Mouse (Mus musculus): ENCODE measurements at regions not wholly inside any gene's neighbourhood (a gene's known extent, or its start where the extent isn't known, plus 50 kb on each side); places are given as distances from the start of the nearest gene placed in this dataset.

DNA sequence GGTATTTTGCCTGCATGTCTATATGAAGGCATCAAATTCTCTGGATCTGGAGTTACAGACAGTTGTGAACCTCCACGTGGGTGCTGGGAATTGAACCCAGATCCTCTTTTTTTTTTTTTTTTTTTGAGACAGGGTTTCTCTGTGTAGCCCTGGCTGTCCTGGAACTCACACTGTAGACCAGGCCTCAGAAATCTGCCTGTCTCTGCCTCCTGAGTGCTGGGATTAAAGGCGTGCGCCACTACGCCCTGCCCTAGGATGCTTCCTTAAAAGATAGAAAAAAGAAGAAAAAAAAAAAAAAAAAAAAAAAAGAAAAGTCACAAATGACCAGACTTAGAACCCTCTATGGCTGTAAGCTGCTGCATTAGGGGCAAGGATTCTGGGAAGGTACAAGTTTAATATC lies 111.6 kb downstream of the Sox2 start:
- no peaks in the 10 kb centered on the region for H3K9me3 ChIP-seq (ENCODE audit: control insufficient read depth, low read length)
- no peak overlapping the region for H3K4me2 ChIP-seq (ENCODE audit: low read depth)
- ATAC-seq (ENCODE audit: insufficient read depth) (no peak), DNase-seq (ENCODE audit: low read depth in 3 of 3, low spot score in 3 of 3) (no peak)
- no peak overlapping the region for H3K4me3 ChIP-seq (ENCODE audit: insufficient read depth in 1 of 2, low read depth in 2 of 2, low read length in 2 of 2)
- H3K9ac ChIP-seq (replicated peaks), result no peak overlapping the region
- TF ChIP-seq EP300 (IDR thresholded peaks at IDR 0.05; ENCODE audit: low read depth), result no peak
- no peak for TF ChIP-seq CTCF (IDR thresholded peaks at IDR 0.05; ENCODE audit: low read depth)
- no peaks in the 10 kb centered on the region for H3K4me1 ChIP-seq (replicated peaks; ENCODE audit: control insufficient read depth in 2 of 2, insufficient read depth in 2 of 2, low read length in 1 of 2)
- no peaks in the 10 kb centered on the region for H3K36me3 ChIP-seq (replicated peaks; ENCODE audit: control insufficient read depth, insufficient read depth, low read depth)
- 73% methylated on average over 4 of the region's 4 CpGs for WGBS (ENCODE audit: insufficient replicate concordance)
- H3K27me3 ChIP-seq (ENCODE audit: control insufficient read depth, insufficient read depth, low read length), result no peaks in the 10 kb centered on the region
- no peak overlapping the region for H3K27ac ChIP-seq

DNA sequence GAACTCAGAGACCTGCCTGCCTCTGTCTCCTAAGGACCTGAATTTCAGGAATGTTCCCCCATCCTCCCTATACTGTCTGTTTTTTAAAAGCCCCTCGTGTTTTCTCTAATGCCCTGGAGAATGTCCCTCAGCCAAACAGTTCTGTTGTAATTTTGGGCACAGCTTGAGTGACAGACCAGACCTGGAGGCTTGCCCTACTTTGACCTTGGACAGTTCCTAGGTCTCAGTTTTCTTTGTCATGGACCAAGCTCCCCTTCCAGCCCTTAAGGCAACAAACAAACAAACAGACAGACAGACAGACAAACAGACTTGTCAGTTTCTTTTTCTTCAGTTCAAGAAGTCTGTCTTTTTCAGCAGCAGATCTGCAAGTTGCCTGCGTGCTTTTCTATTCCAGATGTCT lies 114.4 kb downstream of the Sox2 start:
- WGBS (ENCODE audit: insufficient replicate concordance), result 46% methylated on average over 2 of the region's 2 CpGs
- Histone ChIP-seq H3K27me3 (ENCODE audit: control insufficient read depth, insufficient read depth, low read length) (no peaks in the 10 kb centered on the region), H3K36me3 (replicated peaks; ENCODE audit: control insufficient read depth, insufficient read depth, low read depth) (no peaks in the 10 kb centered on the region), H3K9ac (replicated peaks) (no peak overlapping the region), H3K4me2 (ENCODE audit: low read depth) (no peak overlapping the region), H3K9me3 (ENCODE audit: control insufficient read depth, low read length) (no peaks in the 10 kb centered on the region), H3K4me3 (ENCODE audit: insufficient read depth in 1 of 2, low read depth in 2 of 2, low read length in 2 of 2) (no peak overlapping the region), H3K4me1 (replicated peaks; ENCODE audit: control insufficient read depth in 2 of 2, insufficient read depth in 2 of 2, low read length in 1 of 2) (no peaks in the 10 kb centered on the region), H3K27ac (no peak overlapping the region)
- ATAC-seq (ENCODE audit: insufficient read depth) (no peak), DNase-seq (ENCODE audit: low read depth in 3 of 3, low spot score in 3 of 3) (no peak)
- no peak for TF ChIP-seq CTCF (IDR thresholded peaks at IDR 0.05; ENCODE audit: low read depth)
- no peak for TF ChIP-seq EP300 (IDR thresholded peaks at IDR 0.05; ENCODE audit: low read depth)

DNA sequence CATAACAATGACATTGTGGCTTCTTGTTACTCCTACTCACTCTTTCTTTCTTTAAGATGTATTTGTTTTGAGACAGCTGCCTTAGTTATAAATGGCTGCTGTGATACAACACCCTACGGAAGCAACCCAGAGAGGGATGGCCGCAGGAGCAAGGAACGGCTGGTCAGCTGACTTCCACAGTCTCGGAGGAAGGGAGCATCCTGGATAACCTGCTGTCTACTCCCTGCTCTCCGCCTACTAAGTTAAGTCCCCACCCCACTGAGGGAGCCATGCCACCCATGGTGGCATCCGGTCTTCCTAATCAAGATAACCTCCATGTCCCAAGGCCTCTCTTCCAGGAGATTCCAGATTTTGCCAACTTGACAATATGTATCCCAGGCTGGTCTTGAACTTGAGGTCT lies 114.9 kb downstream of the Sox2 start:
- no peak overlapping the region for H3K27ac ChIP-seq
- no peaks in the 10 kb centered on the region for H3K27me3 ChIP-seq (ENCODE audit: control insufficient read depth, insufficient read depth, low read length)
- no peaks in the 10 kb centered on the region for H3K36me3 ChIP-seq (replicated peaks; ENCODE audit: control insufficient read depth, insufficient read depth, low read depth)
- no peaks in the 10 kb centered on the region for H3K9me3 ChIP-seq (ENCODE audit: control insufficient read depth, low read length)
- H3K4me3 ChIP-seq (ENCODE audit: insufficient read depth in 1 of 2, low read depth in 2 of 2, low read length in 2 of 2), result no peak overlapping the region
- no peak for TF ChIP-seq EP300 (IDR thresholded peaks at IDR 0.05; ENCODE audit: low read depth)
- TF ChIP-seq CTCF (IDR thresholded peaks at IDR 0.05; ENCODE audit: low read depth), result no peak
- DNase-seq (ENCODE audit: low read depth in 3 of 3, low spot score in 3 of 3), result no peak
- no peak for ATAC-seq (ENCODE audit: insufficient read depth)
- H3K9ac ChIP-seq (replicated peaks), result no peak overlapping the region
- no peaks in the 10 kb centered on the region for H3K4me1 ChIP-seq (replicated peaks; ENCODE audit: control insufficient read depth in 2 of 2, insufficient read depth in 2 of 2, low read length in 1 of 2)
- H3K4me2 ChIP-seq (ENCODE audit: low read depth), result no peak overlapping the region
- WGBS (ENCODE audit: insufficient replicate concordance), result 68% methylated on average over 6 of the region's 6 CpGs

DNA sequence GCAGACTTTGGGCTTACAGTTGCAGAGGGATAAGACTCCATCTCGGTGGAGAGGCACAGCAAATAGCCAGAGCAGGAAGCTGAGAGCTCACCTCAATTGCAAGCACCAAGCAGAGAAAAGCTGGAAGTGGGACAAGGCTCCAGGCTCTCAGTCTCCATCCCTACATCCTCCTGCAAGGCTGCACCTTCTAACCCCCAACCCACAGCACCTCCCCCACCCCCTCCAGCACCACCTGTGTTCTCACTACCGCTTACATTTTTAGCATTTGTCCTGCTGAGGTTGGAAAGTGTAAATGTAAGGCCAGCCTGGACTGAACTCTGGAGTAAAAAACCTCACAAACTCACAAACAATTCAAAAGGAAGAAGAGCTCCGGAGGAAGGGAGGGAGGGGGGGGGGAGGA lies 119.6 kb downstream of the Sox2 start:
- TF ChIP-seq CTCF (IDR thresholded peaks at IDR 0.05; ENCODE audit: low read depth) (no peak), EP300 (IDR thresholded peaks at IDR 0.05; ENCODE audit: low read depth) (no peak)
- WGBS (ENCODE audit: insufficient replicate concordance), result 19% methylated on average over 3 of the region's 3 CpGs
- no peak overlapping the region for H3K9ac ChIP-seq (replicated peaks)
- H3K4me2 ChIP-seq (ENCODE audit: low read depth), result no peak overlapping the region
- H3K27me3 ChIP-seq (ENCODE audit: control insufficient read depth, insufficient read depth, low read length), result no peaks in the 10 kb centered on the region
- H3K36me3 ChIP-seq (replicated peaks; ENCODE audit: control insufficient read depth, insufficient read depth, low read depth), result no peaks in the 10 kb centered on the region
- no peak overlapping the region for H3K4me3 ChIP-seq (ENCODE audit: insufficient read depth in 1 of 2, low read depth in 2 of 2, low read length in 2 of 2)
- ATAC-seq (ENCODE audit: insufficient read depth), result no peak
- H3K27ac ChIP-seq, result no peak overlapping the region
- no peaks in the 10 kb centered on the region for H3K9me3 ChIP-seq (ENCODE audit: control insufficient read depth, low read length)
- no peaks in the 10 kb centered on the region for H3K4me1 ChIP-seq (replicated peaks; ENCODE audit: control insufficient read depth in 2 of 2, insufficient read depth in 2 of 2, low read length in 1 of 2)
- no peak for DNase-seq (ENCODE audit: low read depth in 3 of 3, low spot score in 3 of 3)

GRCm38 (mm10) chr3:34770271-34770670 lies 120.1 kb downstream of the Sox2 start:
- DNase-seq (ENCODE audit: low read depth in 3 of 3, low spot score in 3 of 3) (no peak), ATAC-seq (ENCODE audit: insufficient read depth) (no peak)
- Histone ChIP-seq H3K4me3 (ENCODE audit: insufficient read depth in 1 of 2, low read depth in 2 of 2, low read length in 2 of 2) (no peak overlapping the region), H3K27ac (no peak overlapping the region), H3K9ac (replicated peaks) (no peak overlapping the region), H3K4me1 (replicated peaks; ENCODE audit: control insufficient read depth in 2 of 2, insufficient read depth in 2 of 2, low read length in 1 of 2) (no peaks in the 10 kb centered on the region), H3K9me3 (ENCODE audit: control insufficient read depth, low read length) (no peaks in the 10 kb centered on the region), H3K36me3 (replicated peaks; ENCODE audit: control insufficient read depth, insufficient read depth, low read depth) (no peaks in the 10 kb centered on the region), H3K27me3 (ENCODE audit: control insufficient read depth, insufficient read depth, low read length) (no peaks in the 10 kb centered on the region), H3K4me2 (ENCODE audit: low read depth) (no peak overlapping the region)
- no peak for TF ChIP-seq EP300 (IDR thresholded peaks at IDR 0.05; ENCODE audit: low read depth)
- no peak for TF ChIP-seq CTCF (IDR thresholded peaks at IDR 0.05; ENCODE audit: low read depth)
- WGBS (ENCODE audit: insufficient replicate concordance), result 63% methylated on average over 6 of the region's 6 CpGs

Data from liver, embryonic 14.5 days (tissue).